ENCODE assay signal across 26 mouse cellular contexts in the genomic region with DNA sequence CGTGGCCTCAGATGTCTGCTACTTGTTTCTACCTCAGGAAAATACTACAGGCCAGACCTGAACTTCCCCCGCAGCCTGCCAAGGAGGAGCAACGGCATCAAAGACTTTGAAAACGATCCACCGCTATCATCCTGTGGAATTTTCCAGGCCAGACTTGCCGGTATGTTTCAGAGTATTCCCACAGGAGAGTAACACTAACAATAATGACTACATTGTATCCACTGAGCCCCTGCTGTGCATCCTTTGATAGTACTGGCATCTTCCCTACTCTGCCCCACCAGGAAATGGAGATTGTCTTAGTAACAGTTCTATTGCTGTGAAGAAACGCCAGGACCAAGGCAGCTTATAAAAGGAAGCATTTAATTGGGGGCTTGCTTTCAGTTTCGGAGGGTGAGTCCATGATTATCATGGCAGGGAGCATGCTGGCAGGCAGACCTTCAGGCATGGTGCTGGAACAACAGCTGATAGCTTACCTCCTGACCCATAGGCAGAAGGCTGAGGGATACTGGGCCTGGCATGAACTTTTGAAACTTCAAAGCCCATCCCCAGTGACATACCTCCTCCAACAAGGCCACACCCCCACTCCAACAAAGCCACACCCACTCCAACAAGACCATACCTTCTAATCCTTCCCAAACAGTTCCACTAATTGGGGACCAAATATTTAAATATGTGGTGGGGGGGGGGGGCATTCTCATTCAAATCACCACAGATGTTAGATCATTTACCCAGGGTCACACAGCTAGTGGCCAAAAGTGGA. TPM values are rescaled to one million over a fixed set of nuclear protein-coding genes. Genes with fewer than 3 reads are reported as not detected.
DNase-seq lines count a peak whose midpoint lies in the region; ATAC-seq lines count a peak whose summit lies in the region.
"Had no signal": no experiment of that assay in that cellular context is flagged by ENCODE, and none has a peak within 500 bp of the region (broad histone marks: within the 10 kb centered on the region; RNA-seq: fewer than 3 reads in every experiment).

No protein-coding gene starts in this region.

- H3K9ac ChIP-seq in heart, embryonic 16.5 days (ENCODE audit: low read length) = no peak overlapping the region
- no peak overlapping the region for H3K9ac ChIP-seq in midbrain, embryonic 15.5 days
- H3K9ac ChIP-seq in midbrain, embryonic 16.5 days (ENCODE audit: low read depth, low read length) = no peak overlapping the region
- H3K9ac ChIP-seq: lung, embryonic 14.5 days; neural tube, embryonic 12.5 days had no signal

- peak; percentile 37; the same call in 1 of the 2 replicates for ATAC-seq in heart, embryonic 16.5 days (replicated peaks; ENCODE audit: extremely low read depth, insufficient read depth, low FRiP score)
- ATAC-seq in midbrain, embryonic 15.5 days (replicated peaks) = no peak
- ATAC-seq in midbrain, embryonic 16.5 days = no peak

- no peak for DNase-seq in heart, postnatal 25 days (ENCODE audit: low spot score)
- peak; percentile 15 for DNase-seq in brain, adult 2 months (ENCODE audit: low read depth, low spot score)
- no peak for DNase-seq in spleen, postnatal 14 days (ENCODE audit: low spot score in 2 of 2)
- no peak for DNase-seq in gastrocnemius, adult 8-10 months (ENCODE audit: low spot score in 2 of 2)
- DNase-seq: adrenal gland, postnatal 10 days; B cell, adult 2 months; cerebellum, adult 18-20 months; cerebellum, postnatal 36 days; gastrocnemius, postnatal 14 days; heart, postnatal 36 days; kidney, adult 9 months; lung, embryonic 14.5 days; lung, postnatal 4 days; right cerebral cortex, postnatal 4 days had no signal

- H3K4me1 ChIP-seq in heart, embryonic 16.5 days (ENCODE audit: control insufficient read depth, insufficient read depth, low read length) = no peaks in the 10 kb centered on the region
- H3K4me1 ChIP-seq in midbrain, embryonic 15.5 days = peaks cover 5% of the 10 kb centered on the region; the same call in 1 of the 2 replicates
- 0 out of 2 replicates have a peak, but pooled peaks cover 2% of the 10 kb centered on the region for H3K4me1 ChIP-seq in midbrain, embryonic 16.5 days (ENCODE audit: control insufficient read depth, insufficient read depth, low read length)

- no peaks in the 10 kb centered on the region for H3K27me3 ChIP-seq in heart, embryonic 16.5 days (ENCODE audit: control insufficient read depth, insufficient read depth, low read length)
- H3K27me3 ChIP-seq in midbrain, embryonic 15.5 days (replicated peaks) = no peaks in the 10 kb centered on the region
- H3K27me3 ChIP-seq in midbrain, embryonic 16.5 days (ENCODE audit: control insufficient read depth, insufficient read depth, low read depth, low read length) = no peaks in the 10 kb centered on the region
- H3K27me3 ChIP-seq: neural tube, embryonic 12.5 days had no signal

- intact Hi-C loops in heart, postnatal 25 days (cut with DNase I) = no loop called here

- H3K36me3 ChIP-seq in heart, embryonic 16.5 days (ENCODE audit: control insufficient read depth, insufficient read depth) = no peaks in the 10 kb centered on the region
- H3K36me3 ChIP-seq in midbrain, embryonic 15.5 days (replicated peaks) = no peaks in the 10 kb centered on the region
- H3K36me3 ChIP-seq in midbrain, embryonic 16.5 days (ENCODE audit: control insufficient read depth, insufficient read depth, low read length) = no peaks in the 10 kb centered on the region
- H3K36me3 ChIP-seq: forebrain, embryonic 10.5 days; neural tube, embryonic 12.5 days had no signal

- no peak overlapping the region for H3K27ac ChIP-seq in heart, embryonic 16.5 days (ENCODE audit: low read length)
- peak overlapping the region; percentile 3; the same call in 1 of the 2 replicates for H3K27ac ChIP-seq in midbrain, embryonic 15.5 days
- no peak overlapping the region for H3K27ac ChIP-seq in midbrain, embryonic 16.5 days (ENCODE audit: low read length)
- H3K27ac ChIP-seq: forebrain, embryonic 10.5 days; neural tube, embryonic 12.5 days had no signal

- H3K9me3 ChIP-seq in heart, embryonic 16.5 days (replicated peaks; ENCODE audit: control insufficient read depth, low read length) = no peaks in the 10 kb centered on the region
- no peaks in the 10 kb centered on the region for H3K9me3 ChIP-seq in midbrain, embryonic 15.5 days
- H3K9me3 ChIP-seq in midbrain, embryonic 16.5 days (replicated peaks; ENCODE audit: control insufficient read depth, low read length, poor library complexity, severe bottlenecking) = no peaks in the 10 kb centered on the region
- H3K9me3 ChIP-seq: forebrain, embryonic 10.5 days; neural tube, embryonic 12.5 days had no signal

- H3K4me2 ChIP-seq in heart, embryonic 16.5 days (ENCODE audit: low read depth, low read length) = no peak overlapping the region
- no peak overlapping the region for H3K4me2 ChIP-seq in midbrain, embryonic 15.5 days
- H3K4me2 ChIP-seq in midbrain, embryonic 16.5 days (ENCODE audit: low read length) = no peak overlapping the region
- H3K4me2 ChIP-seq: heart, embryonic 11.5 days; lung, embryonic 14.5 days; neural tube, embryonic 12.5 days had no signal

- 35% methylated on average over 8 of the region's 8 CpGs for WGBS in heart, embryonic 16.5 days
- 24% methylated on average over 8 of the region's 8 CpGs for WGBS in midbrain, embryonic 15.5 days
- 26% methylated on average over 8 of the region's 8 CpGs for WGBS in midbrain, embryonic 16.5 days

- H3K4me3 ChIP-seq in heart, embryonic 16.5 days (ENCODE audit: low read length) = no peak overlapping the region
- no peak overlapping the region for H3K4me3 ChIP-seq in midbrain, embryonic 15.5 days
- H3K4me3 ChIP-seq in midbrain, embryonic 16.5 days (ENCODE audit: low read depth, low read length) = no peak overlapping the region
- H3K4me3 ChIP-seq: forebrain, embryonic 10.5 days; neural tube, embryonic 12.5 days had no signal

RNA-seq across cellular contexts. Expression of a gene that starts 24.8 kb away (rescaled TPM):
- polyA plus RNA-seq in heart, embryonic 16.5 days (2015; fragmentation: Nextera tagmentation; extraction: Ambion mirVana) = 3.8 and 8.3 TPM in 2 replicates
- not detected for total RNA-seq in heart, postnatal 25 days (2021)
- not detected in 2 replicates for polyA plus RNA-seq in midbrain, embryonic 15.5 days (2015; fragmentation: Nextera tagmentation; extraction: Ambion mirVana)
- polyA plus RNA-seq in midbrain, embryonic 16.5 days (2015; fragmentation: Nextera tagmentation; extraction: Ambion mirVana) = not detected in 2 replicates
- not detected for total RNA-seq in gastrocnemius, adult 8-10 months (2022)
- total RNA-seq: gastrocnemius, postnatal 14 days; heart, postnatal 36 days; left cerebral cortex, postnatal 14 days had no signal
- polyA plus RNA-seq: frontal cortex, adult 2 months had no signal

RNA-seq across cellular contexts. Expression of a gene that starts 33.7 kb away (rescaled TPM):
- polyA plus RNA-seq in heart, embryonic 16.5 days (2015; fragmentation: Nextera tagmentation; extraction: Ambion mirVana) = not detected in 2 replicates
- not detected for total RNA-seq in heart, postnatal 25 days (2021)
- polyA plus RNA-seq in midbrain, embryonic 15.5 days (2015; fragmentation: Nextera tagmentation; extraction: Ambion mirVana) = 0.08 TPM in 1 of 2 replicates, not detected in the other
- polyA plus RNA-seq in midbrain, embryonic 16.5 days (2015; fragmentation: Nextera tagmentation; extraction: Ambion mirVana) = not detected in 2 replicates
- not detected for total RNA-seq in gastrocnemius, adult 8-10 months (2022)
- total RNA-seq: gastrocnemius, postnatal 14 days; heart, postnatal 36 days; layer of hippocampus, postnatal 25 days; liver, adult 2 months; monocyte, adult 5-6 weeks had no signal
- polyA plus RNA-seq: forebrain, embryonic 10.5 days; heart, embryonic 11.5 days; large intestine, adult 2 months; liver, adult 2 months; lung, embryonic 14.5 days; neural tube, embryonic 12.5 days had no signal

RNA-seq across cellular contexts. Expression of a gene that starts 44.8 kb away (rescaled TPM):
- polyA plus RNA-seq in heart, embryonic 16.5 days (2015; fragmentation: Nextera tagmentation; extraction: Ambion mirVana) = 3.5 and 4.0 TPM in 2 replicates
- total RNA-seq in heart, postnatal 25 days (2021) = 1 to 10 TPM; 1.7 to 2.1 TPM
- polyA plus RNA-seq in midbrain, embryonic 15.5 days (2015; fragmentation: Nextera tagmentation; extraction: Ambion mirVana) = 4.7 and 6.4 TPM in 2 replicates
- 6.4 and 8.6 TPM in 2 replicates for polyA plus RNA-seq in midbrain, embryonic 16.5 days (2015; fragmentation: Nextera tagmentation; extraction: Ambion mirVana)
- total RNA-seq in gastrocnemius, adult 8-10 months (2022) = 1 to 10 TPM; 1.8 to 8.3 (median 4.9) TPM
- total RNA-seq: liver, adult 2 months; monocyte, adult 5-6 weeks had no signal
- polyA plus RNA-seq: liver, adult 2 months had no signal

RNA-seq across cellular contexts. Expression of a gene that starts 54.2 kb away (rescaled TPM):
- 10.0 and 10.5 TPM in 2 replicates for polyA plus RNA-seq in heart, embryonic 16.5 days (2015; fragmentation: Nextera tagmentation; extraction: Ambion mirVana)
- total RNA-seq in heart, postnatal 25 days (2021) = 10 to 100 TPM; 10.4 to 13.3 TPM
- polyA plus RNA-seq in midbrain, embryonic 15.5 days (2015; fragmentation: Nextera tagmentation; extraction: Ambion mirVana) = 12.8 and 13.4 TPM in 2 replicates
- polyA plus RNA-seq in midbrain, embryonic 16.5 days (2015; fragmentation: Nextera tagmentation; extraction: Ambion mirVana) = 12.9 and 20.1 TPM in 2 replicates
- 1 to 10 TPM; 2.4 to 4.6 (median 3.0) TPM for total RNA-seq in gastrocnemius, adult 8-10 months (2022)
